Mouse (Mus musculus): ENCODE data around the gene Eya2. TPM values are rescaled to one million over a fixed set of nuclear protein-coding genes. Genes with fewer than 3 reads are reported as not detected.
"Not testable (repeated sequence)": the region's sequence is repeated elsewhere in the genome, so short reads cannot be mapped to it uniquely, and the experiment has no call there.

Gene Eya2
- polyA plus RNA-seq (2012; rRNA removed) (32.6 and 48.5 TPM in 2 replicates), polyA plus RNA-seq (2014; fragmentation: Nextera tagmentation; extraction: Ambion mirVana) (18.8 and 22.4 TPM in 2 replicates)

DNA sequence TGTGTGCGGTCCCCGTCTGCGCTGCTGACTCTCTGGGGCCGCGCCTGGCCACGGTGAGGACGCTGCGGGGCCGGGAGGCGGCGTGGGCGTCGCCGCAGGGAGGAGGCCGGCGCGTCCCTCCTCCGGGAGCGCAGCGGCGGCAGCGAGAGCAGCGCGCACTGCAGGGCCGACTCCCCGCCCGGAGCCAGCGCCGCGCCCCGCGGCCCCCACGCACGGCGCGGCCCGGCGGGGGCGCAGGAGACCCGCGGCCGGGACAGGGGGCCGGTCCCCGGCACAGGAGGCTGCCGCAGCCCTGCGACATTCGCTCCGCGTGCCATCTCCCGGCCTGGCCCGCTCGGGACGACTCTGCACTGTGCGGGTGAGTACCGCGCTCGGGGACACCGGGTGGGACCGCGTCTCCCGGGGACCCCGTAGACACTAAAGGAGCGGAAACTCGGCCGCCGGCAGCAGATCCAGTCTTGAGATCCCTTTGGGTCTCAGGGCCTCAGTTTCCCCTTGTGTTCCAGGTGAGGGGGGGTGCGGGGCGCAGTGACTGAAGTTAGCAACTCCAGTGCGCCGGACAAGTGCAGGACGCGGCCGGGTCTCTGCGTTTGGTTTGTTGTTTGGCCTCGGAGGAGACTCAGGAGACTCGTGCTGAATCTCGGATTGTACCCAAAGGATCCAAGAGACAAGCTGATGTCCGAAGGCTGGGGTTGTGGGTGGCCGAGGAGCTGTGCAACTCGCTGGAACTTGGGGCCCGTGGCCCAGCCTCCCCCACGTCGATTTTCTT lies at the start of gene Eya2:
TSS of gene Eya2 (plus strand) at position 126 of the 769 bp plus-strand sequence.
- ATAC-seq (ENCODE audit: low FRiP score, low read depth) (peak; percentile 56), DNase-seq (ENCODE audit: low spot score) (no peak)

GRCm38 (mm10) chr2:165545687-165546086 lies 49.1 kb upstream of the Eya2 start:
- ATAC-seq (ENCODE audit: low FRiP score, low read depth) = no peak
- Histone ChIP-seq H3K9me3 (ENCODE audit: control insufficient read depth, low read length) (no peaks in the 10 kb centered on the region), H3K27ac (replicated peaks; ENCODE audit: low read depth, low read length) (no peak overlapping the region), H3K4me2 (replicated peaks; ENCODE audit: low read depth, low read length, severe bottlenecking) (no peak overlapping the region), H3K27me3 (ENCODE audit: control insufficient read depth, insufficient read depth, low read length) (0 out of 2 replicates have a peak, but pooled peaks cover 4% of the 10 kb centered on the region), H3K4me3 (replicated peaks; ENCODE audit: low read length) (no peak overlapping the region), H3K4me1 (ENCODE audit: control insufficient read depth, insufficient read depth, low read length) (peaks cover 7% of the 10 kb centered on the region; the same call in 1 of the 2 replicates), H3K36me3 (ENCODE audit: control insufficient read depth, insufficient read depth, low read length) (no peaks in the 10 kb centered on the region), H3K9ac (ENCODE audit: low read depth, low read length, severe bottlenecking) (no peak overlapping the region)
- WGBS = 85% methylated on average over 2 of the region's 2 CpGs
- no peak for DNase-seq (ENCODE audit: low spot score)
- TF ChIP-seq POLR2A (IDR thresholded peaks at IDR 0.05; ENCODE audit: borderline replicate concordance, extremely low read depth, insufficient read depth, insufficient read length) = no peak

More for the DNA sequence above, at the start of gene Eya2:
- peak within 1 kb of the TSS; percentile 58 for H3K27ac ChIP-seq (replicated peaks; ENCODE audit: low read depth, low read length)
- peaks cover 23% of the 10 kb centered on the region; the same call in 1 of the 2 replicates for H3K4me1 ChIP-seq (ENCODE audit: control insufficient read depth, insufficient read depth, low read length)
- peak within 1 kb of the TSS; percentile 69 for H3K9ac ChIP-seq (ENCODE audit: low read depth, low read length, severe bottlenecking)
- H3K9me3 ChIP-seq (ENCODE audit: control insufficient read depth, low read length) = no peaks in the 10 kb centered on the region
- peaks cover 41% of the 10 kb centered on the region for H3K27me3 ChIP-seq (ENCODE audit: control insufficient read depth, insufficient read depth, low read length)
- H3K4me2 ChIP-seq (replicated peaks; ENCODE audit: low read depth, low read length, severe bottlenecking) = peak within 1 kb of the TSS; percentile 87
- H3K4me3 ChIP-seq (replicated peaks; ENCODE audit: low read length) = peak within 1 kb of the TSS; percentile 59
- WGBS = under 1% methylated on average over 41 of the region's 83 CpGs
- no peak for TF ChIP-seq POLR2A (IDR thresholded peaks at IDR 0.05; ENCODE audit: borderline replicate concordance, extremely low read depth, insufficient read depth, insufficient read length)
- H3K36me3 ChIP-seq (ENCODE audit: control insufficient read depth, insufficient read depth, low read length) = no peaks in the 10 kb centered on the region

DNA sequence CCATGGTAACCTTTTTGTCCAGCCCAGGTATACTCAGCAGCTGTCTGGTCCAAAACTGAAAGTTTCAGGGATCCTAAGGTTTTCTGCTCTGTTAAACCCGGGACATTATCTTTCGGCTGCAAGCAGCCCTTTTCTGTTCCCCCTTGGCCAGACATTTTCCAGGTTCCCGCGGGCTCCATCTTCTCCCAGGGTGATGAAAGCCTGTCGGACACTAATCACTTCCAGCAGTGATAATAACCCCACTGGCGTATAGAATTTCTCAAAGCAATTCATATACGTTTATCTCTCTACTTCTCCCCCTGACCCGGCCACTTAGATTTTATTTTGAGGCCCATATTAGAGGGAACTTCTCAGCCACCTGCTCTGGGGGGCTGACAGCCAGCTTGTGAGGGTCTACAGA lies 48.5 kb upstream of the Eya2 start:
- DNase-seq (ENCODE audit: low spot score) (no peak), ATAC-seq (ENCODE audit: low FRiP score, low read depth) (no peak)
- Histone ChIP-seq H3K9ac (ENCODE audit: low read depth, low read length, severe bottlenecking) (no peak overlapping the region), H3K4me3 (replicated peaks; ENCODE audit: low read length) (no peak overlapping the region), H3K36me3 (ENCODE audit: control insufficient read depth, insufficient read depth, low read length) (no peaks in the 10 kb centered on the region), H3K4me2 (replicated peaks; ENCODE audit: low read depth, low read length, severe bottlenecking) (no peak overlapping the region), H3K27ac (replicated peaks; ENCODE audit: low read depth, low read length) (no peak overlapping the region), H3K27me3 (ENCODE audit: control insufficient read depth, insufficient read depth, low read length) (0 out of 2 replicates have a peak, but pooled peaks cover 4% of the 10 kb centered on the region), H3K9me3 (ENCODE audit: control insufficient read depth, low read length) (no peaks in the 10 kb centered on the region), H3K4me1 (ENCODE audit: control insufficient read depth, insufficient read depth, low read length) (peaks cover 7% of the 10 kb centered on the region; the same call in 1 of the 2 replicates)
- 24% methylated on average over 8 of the region's 8 CpGs for WGBS
- no peak for TF ChIP-seq POLR2A (IDR thresholded peaks at IDR 0.05; ENCODE audit: borderline replicate concordance, extremely low read depth, insufficient read depth, insufficient read length)

DNA sequence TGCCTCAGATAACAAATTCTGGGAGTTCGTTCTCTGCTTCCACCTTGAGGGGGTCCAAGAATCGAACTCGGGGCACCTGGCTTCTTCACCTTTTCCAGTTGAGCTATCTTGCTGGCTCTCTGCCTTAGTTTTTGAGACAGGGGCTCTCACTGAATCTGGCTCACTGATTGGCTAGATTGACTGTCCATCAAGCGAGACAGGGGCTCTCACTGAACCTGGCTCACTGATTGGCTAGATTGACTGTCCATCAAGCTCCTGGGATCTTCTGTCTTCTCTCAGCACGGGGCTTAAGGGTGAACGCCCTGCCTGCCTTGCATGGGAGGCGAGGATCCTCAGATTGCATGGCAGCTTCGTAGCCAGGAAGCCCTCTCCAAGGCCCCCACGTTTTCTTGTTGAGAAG lies 47.4 kb upstream of the Eya2 start:
- H3K36me3 ChIP-seq (ENCODE audit: control insufficient read depth, insufficient read depth, low read length) = no peaks in the 10 kb centered on the region
- DNase-seq (ENCODE audit: low spot score) (peak; percentile 66), ATAC-seq (ENCODE audit: low FRiP score, low read depth) (no peak)
- no peak overlapping the region for H3K27ac ChIP-seq (replicated peaks; ENCODE audit: low read depth, low read length)
- peaks cover 7% of the 10 kb centered on the region; the same call in 1 of the 2 replicates for H3K4me1 ChIP-seq (ENCODE audit: control insufficient read depth, insufficient read depth, low read length)
- WGBS = 60% methylated on average over 9 of the region's 9 CpGs
- H3K9me3 ChIP-seq (ENCODE audit: control insufficient read depth, low read length) = no peaks in the 10 kb centered on the region
- 0 out of 2 replicates have a peak, but pooled peaks cover 4% of the 10 kb centered on the region for H3K27me3 ChIP-seq (ENCODE audit: control insufficient read depth, insufficient read depth, low read length)
- no peak for TF ChIP-seq POLR2A (IDR thresholded peaks at IDR 0.05; ENCODE audit: borderline replicate concordance, extremely low read depth, insufficient read depth, insufficient read length)
- H3K4me2 ChIP-seq (replicated peaks; ENCODE audit: low read depth, low read length, severe bottlenecking) = no peak overlapping the region
- H3K9ac ChIP-seq (ENCODE audit: low read depth, low read length, severe bottlenecking) = no peak overlapping the region
- H3K4me3 ChIP-seq (replicated peaks; ENCODE audit: low read length) = no peak overlapping the region

DNA sequence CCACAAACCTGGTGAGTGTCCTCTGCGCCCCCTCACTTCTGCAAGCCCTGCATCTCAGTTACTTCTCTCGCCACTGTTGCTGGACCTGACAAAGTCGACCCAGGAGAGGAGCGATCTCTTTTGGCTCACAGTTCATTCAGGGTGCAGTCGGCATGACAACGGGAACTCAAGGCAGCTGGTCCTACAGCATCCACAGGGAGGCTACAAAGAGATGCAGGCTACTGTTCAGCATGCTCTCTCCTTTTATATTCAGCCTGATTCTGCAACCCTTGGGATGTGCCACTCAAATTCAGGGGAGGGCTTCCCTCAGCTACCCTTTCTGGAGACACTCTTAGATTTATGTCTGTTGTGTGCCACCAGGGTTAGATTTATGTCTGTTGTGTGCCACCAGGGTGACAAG lies 46.2 kb upstream of the Eya2 start:
- H3K4me3 ChIP-seq (replicated peaks; ENCODE audit: low read length) = no peak overlapping the region
- H3K9ac ChIP-seq (ENCODE audit: low read depth, low read length, severe bottlenecking) = no peak overlapping the region
- no peaks in the 10 kb centered on the region for H3K9me3 ChIP-seq (ENCODE audit: control insufficient read depth, low read length)
- no peak overlapping the region for H3K27ac ChIP-seq (replicated peaks; ENCODE audit: low read depth, low read length)
- ATAC-seq (ENCODE audit: low FRiP score, low read depth) = no peak
- peaks cover 7% of the 10 kb centered on the region; the same call in 1 of the 2 replicates for H3K4me1 ChIP-seq (ENCODE audit: control insufficient read depth, insufficient read depth, low read length)
- no peaks in the 10 kb centered on the region for H3K36me3 ChIP-seq (ENCODE audit: control insufficient read depth, insufficient read depth, low read length)
- no peak overlapping the region for H3K4me2 ChIP-seq (replicated peaks; ENCODE audit: low read depth, low read length, severe bottlenecking)
- no peak for TF ChIP-seq POLR2A (IDR thresholded peaks at IDR 0.05; ENCODE audit: borderline replicate concordance, extremely low read depth, insufficient read depth, insufficient read length)
- 78% methylated on average over 6 of the region's 6 CpGs for WGBS
- H3K27me3 ChIP-seq (ENCODE audit: control insufficient read depth, insufficient read depth, low read length) = no peaks in the 10 kb centered on the region
- DNase-seq (ENCODE audit: low spot score) = no peak

- not testable (repeated sequence) for H3K36me3 ChIP-seq (ENCODE audit: control insufficient read depth, insufficient read depth, low read length); H3K27ac ChIP-seq (replicated peaks; ENCODE audit: low read depth, low read length); H3K27me3 ChIP-seq (ENCODE audit: control insufficient read depth, insufficient read depth, low read length); H3K4me3 ChIP-seq (replicated peaks; ENCODE audit: low read length); H3K4me1 ChIP-seq (ENCODE audit: control insufficient read depth, insufficient read depth, low read length); H3K4me2 ChIP-seq (replicated peaks; ENCODE audit: low read depth, low read length, severe bottlenecking); H3K9ac ChIP-seq (ENCODE audit: low read depth, low read length, severe bottlenecking); H3K9me3 ChIP-seq (ENCODE audit: control insufficient read depth, low read length); DNase-seq (ENCODE audit: low spot score); ATAC-seq (ENCODE audit: low FRiP score, low read depth)
- 80% methylated on average over 7 of the region's 7 CpGs for WGBS
Observed at GRCm38 (mm10) chr2:165550410-165550809, 44.4 kb upstream of the Eya2 start.
